Mouse (Mus musculus) adrenal gland, postnatal 10 days (tissue): ENCODE measurements around the gene Rap1a. TPM values are rescaled to one million over a fixed set of nuclear protein-coding genes. Genes with fewer than 3 reads are reported as not detected.
"Not testable (repeated sequence)": the region's sequence is repeated elsewhere in the genome, so short reads cannot be mapped to it uniquely, and the experiment has no call there.

Experiments used
- DNase-seq: peaks from one replicate; pipeline ENCODE4 v3.0.0; 2021; ENCODE audit warnings: mixed read lengths
- total RNA-seq, 2 experiments: library from RNA; stranded (reverse); gene quantifications; 2 replicates each; pipeline ENCODE4 v1.2.3; 2021

Rap1a gene
- total RNA-seq, 2 experiments from 2014 or later, result 167 to 181 TPM

DNA sequence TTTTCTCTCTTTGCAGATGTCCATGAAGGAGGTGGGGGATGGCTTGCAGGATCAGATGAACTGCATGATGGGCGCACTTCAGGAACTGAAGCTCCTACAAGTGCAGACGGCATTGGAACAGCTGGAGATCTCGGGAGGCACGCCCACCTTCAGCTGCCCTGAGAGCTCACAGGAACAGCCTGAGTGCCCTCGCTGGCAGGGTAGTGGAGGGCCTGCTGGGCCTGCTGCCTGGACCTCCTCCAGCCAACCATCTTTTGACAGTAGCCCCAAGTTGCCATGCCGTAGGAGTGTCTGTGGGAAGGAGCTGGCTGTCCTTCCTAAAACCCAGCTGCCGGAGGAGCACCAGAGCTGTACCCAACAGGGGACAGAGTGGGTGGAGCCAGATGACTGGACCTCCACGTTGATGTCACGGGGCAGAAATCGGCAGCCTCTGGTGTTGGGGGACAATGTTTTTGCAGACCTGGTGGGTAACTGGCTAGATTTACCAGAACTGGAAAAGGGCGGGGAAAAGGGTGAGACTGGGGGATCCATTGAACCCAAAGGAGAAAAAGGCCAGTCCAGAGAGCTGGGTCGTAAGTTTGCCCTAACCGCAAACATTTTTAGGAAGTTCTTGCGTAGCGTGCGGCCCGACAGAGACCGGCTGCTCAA is 84.7 kb downstream of the Rap1a start:
- DNase-seq, result no peak

DNA sequence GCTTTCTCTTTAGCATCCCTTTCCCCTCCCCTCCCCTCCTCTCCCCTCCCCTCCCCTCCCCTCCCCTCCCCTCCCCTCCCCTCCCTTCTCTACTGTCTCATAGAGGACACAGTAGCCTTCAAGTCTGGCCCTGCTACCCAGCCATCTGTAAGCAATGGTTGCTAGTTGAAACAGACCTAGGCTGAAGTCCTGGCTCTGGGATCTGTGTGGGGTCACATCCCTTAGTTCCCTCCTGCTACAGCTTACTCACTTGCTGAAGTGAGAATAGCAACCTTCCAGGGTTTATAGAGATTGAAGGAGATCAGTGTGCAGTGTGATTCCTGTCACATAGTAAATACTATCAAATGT is 86.3 kb downstream of the Rap1a start:
- no peak for DNase-seq

DNA sequence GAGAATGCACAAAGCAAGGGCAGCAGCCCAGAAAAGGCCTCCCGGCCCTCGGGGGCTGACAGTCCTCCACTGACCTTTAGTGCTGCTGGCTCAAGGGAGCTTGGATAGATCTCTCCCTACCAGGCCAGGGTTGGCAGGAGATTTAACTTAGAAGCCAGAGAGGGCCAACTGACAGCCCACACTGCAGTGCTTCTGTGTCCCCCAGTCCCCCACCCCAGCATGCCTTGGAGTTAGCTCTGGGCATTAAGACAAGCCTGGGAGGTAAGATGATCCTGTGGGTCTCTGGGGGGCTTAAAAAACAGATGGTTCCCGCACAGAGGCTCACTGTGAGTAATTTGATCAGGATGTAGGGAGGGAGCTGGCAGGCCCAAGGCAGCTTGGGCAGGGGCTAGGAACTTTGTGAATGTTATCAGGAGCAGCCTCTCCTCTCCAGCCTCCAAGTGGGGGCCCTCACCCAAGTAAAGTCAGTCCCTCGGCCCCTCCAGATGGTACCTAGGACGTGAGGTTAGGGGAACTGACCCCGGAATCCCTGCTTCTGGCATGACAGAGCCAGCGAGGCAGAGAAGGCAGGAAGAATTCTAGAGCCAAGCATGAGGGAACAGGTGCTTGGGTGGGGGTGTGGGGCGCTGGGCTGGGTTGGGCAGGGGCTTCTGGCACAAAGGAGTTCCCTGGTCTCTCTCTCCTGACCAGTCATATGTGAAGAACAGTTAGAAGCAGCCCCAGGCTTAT is 86.9 kb downstream of the Rap1a start:
- peak; percentile 57 for DNase-seq

DNA sequence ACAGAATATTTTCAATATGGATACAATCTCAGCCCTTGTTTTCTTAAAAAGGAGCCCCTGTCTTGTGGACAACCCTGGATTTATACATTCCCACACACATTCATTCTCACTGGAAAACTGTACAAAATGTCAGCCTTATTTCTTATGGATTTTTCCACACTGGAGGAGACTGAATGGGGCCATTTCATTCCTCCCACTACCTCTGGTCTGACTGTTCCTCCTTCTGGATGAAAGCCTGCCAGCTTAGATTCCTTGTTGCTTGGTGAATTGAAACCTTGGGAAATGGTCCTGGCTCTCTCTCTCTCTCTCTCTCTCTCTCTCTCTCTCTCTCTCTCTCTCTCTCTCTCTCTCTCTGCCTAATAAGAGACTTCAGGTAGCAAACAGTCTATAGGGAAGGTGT is 88.3 kb downstream of the Rap1a start:
- no peak for DNase-seq

DNA sequence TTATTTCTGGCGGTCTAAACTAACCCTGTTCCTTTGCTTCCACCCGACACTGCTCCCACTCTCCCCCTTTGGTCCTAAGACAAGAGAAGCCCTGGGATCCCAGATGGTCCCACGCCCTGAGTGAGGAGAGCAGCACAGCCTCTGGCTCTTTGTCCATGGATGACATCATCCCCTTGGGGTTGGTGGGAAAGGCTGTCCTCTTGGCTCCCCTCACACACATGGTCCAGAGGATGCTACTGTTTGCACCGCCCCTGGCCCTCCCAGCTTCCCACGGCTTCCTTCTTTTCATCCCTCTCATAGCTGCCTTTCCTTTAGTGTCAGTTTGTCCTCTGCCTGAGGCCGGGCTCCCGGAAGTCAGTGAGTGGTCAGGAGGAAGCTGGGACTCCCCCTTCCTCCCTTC is 89.4 kb downstream of the Rap1a start:
- DNase-seq, result no peak

DNA sequence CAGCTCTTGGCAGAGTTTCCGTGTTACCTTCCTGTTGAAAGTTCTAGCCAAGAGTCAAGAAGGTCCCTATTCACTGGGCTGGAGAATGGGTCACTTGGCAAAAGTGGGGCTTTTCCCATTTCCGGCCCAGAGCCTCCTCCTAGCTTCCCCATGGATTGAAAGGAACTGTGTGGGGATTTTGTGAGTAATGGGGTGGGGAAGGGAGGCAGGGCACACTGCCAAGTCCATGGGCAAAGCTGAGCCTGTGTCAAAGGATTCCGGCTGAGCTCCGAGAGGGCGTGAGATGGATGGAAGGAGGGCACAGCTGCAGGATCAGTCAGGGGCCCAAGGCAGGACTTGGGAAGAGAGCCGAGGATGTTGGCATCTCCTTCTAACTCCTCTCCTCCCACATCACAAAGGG is 90.9 kb downstream of the Rap1a start:
- no peak for DNase-seq

DNA sequence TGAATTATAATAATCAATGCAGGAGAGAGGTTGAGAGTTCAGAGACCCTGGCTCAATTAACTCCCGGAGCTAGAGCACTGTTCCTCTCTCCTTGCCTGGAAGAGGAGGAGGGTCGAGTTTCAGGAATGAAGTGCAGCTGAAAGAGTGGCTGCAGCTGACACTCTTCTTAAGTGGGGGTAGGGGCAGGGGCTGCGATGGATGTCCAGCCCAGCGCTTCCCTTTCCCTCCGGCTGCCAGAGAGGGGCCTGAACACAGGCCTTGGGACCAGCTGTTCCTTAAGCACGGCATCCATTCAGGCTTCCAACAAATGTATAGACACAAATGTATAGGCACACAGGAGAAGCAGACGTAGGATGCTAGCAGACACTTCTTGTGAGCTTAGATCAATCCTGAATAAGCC is 93.5 kb downstream of the Rap1a start:
- DNase-seq, result no peak

DNA sequence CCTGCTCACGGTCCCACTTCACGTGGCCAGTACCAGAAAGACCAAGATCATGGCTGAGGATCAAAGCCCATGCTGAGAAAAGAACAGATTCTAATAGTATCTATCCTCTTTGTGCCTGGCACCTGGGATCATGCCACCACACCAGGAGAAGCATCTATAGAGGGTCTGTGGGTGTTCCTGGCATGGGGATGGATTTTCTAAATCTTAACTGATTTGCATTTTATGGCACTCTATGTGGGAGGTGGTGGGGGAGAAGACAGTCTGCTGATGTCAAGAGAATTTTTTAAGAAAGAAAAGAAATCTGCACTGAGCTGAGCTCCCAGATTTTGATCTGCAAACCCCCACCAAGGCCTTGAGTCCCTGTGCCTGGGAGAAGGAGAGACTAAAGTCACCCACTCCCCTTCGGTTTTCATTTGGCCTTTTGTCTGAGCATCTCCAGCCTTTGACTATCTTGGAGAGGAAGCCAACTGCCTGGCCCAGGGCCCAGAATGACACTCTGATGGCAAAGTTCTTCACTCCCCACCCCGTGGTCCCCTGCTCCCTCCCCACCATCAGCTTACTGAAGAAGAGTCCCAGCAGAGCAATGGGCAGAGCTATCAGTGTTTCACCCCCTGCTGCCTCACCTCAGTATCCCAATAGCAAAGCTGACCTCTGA is 94.6 kb downstream of the Rap1a start:
- DNase-seq, result no peak

DNA sequence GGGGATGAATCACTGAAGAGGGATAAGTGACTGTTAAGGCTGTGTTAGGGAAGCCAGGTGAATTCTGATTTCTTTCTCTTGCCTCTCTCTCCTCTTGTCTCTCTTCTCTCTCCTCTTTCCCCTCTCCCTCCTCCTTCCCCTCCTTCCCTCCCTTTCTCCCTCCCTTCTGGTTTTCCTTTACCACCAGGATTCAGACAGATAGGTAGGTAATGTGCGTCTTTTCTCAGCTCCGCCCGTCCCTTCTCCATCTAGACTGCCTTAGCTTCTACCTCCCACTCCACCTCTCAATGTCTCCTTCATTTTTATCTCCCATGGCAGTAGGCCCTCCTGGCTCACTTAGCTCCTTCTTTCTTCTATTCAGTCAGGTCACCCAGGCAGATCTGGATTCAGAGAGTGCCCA is 95.6 kb downstream of the Rap1a start:
- no peak for DNase-seq

DNA sequence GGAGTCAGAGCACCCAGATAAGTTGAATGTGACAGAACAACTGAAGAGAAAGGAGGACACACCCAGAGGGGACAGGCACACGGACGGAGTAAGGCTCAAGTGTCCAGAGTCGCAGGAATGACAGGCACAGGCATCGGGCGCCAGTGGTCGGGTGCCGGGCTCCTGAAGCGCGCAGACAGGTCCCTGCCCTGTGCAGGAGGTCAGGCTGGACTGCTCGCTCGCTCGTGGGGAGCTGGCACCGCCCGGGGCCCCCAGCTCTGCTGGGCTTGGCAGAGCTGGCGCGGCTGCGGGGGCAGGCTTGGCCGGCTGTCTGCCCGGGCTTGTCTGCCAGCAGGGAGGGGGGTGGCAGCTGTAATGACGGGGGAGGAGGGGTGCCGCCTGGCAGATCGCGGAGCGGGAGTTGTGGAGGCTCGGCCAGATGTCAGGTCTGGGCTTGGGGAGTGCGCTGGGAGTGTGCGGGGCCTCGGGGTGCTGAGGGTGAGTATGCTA is 96.0 kb downstream of the Rap1a start:
- DNase-seq, result peak; percentile 78

DNA sequence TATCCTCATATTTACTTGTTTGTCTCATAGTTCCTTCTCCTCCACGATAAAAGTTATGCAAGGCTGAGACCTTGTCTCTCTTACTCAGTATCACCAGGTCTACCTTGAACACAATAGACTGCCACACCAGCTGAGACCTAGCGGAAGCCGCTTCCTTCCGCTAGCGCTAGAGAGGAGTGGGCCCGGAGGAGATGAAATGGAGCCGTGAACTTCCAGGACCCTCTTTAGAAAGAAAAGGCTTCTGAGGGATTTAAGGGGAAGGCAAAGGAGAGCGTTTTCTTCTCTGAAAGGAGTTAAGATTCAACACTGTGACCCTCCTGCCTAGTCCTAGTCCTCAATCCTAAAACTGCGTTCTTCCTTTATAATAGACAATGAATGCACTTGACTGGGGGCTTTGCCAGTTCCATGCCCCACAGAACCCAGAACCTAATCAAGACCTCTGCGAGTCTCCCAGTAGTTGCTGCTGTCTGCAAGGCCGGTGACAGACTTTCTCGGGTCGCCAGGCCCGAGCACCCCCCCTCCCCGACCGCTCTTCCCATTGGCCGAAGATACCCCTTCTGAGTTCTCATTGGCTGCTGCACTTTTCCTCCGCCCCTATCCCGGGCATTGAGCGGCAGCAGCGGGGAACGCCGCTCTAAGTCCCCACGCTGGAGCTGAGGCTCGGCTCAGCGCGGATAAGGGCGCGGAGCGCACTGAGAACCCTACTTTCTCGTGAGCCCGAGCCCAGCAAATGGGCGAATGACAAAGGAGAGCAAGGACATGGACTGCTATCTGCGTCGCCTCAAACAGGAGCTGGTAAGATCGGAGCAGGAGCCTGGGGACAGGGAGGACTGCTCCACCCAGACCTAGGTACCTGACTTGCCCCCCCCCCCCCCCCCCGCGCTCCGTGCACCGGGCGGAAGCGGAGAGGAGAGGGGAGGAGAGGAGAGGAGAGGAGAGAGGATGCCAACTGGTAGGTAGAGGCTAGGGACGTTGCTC is 96.8 kb downstream of the Rap1a start, which contains the start of gene Inka2:
Gene Inka2 (plus strand): TSS at position 569 of the 978 bp plus-strand sequence.
- peak; percentile 87 for DNase-seq

DNA sequence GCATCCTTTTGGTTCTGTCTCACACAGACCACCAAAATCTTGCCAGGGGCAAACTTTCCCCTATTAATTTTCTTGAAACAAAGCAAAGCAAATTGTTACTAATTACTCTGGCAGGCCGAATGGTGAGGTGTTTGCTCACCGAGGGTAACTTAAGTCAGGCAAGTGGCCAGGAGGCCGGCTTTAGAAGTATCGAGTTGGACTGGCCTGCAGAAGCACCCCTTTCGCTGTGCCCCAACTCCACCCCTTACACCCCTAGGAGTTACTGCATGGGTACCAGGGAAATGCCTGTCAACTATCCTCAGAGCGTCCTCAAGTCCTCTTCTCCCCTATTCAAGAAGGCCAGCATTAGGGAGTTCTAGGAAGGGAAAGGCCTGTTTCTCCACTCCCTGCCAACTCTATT is 97.6 kb downstream of the Rap1a start:
- DNase-seq, result no peak

DNA sequence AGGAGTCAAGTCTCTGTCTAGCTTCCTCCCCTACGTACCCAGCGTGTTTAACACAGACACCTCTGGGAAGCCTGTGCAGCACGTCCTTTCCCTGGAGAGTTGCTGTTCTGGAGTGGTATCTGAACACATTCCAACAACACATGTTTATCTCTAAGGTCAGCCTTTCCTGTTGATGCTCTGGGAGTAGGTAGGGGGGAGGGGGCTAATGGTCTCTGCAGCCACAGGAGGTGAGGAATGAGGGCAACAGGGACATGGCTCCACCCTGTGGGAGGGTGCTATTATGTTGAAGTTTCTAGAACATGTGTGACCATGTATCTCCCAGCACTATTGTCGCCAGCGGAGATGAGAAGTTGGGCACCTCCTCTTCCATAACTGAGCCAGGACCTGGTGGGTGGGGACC is 99.7 kb downstream of the Rap1a start:
- no peak for DNase-seq

DNA sequence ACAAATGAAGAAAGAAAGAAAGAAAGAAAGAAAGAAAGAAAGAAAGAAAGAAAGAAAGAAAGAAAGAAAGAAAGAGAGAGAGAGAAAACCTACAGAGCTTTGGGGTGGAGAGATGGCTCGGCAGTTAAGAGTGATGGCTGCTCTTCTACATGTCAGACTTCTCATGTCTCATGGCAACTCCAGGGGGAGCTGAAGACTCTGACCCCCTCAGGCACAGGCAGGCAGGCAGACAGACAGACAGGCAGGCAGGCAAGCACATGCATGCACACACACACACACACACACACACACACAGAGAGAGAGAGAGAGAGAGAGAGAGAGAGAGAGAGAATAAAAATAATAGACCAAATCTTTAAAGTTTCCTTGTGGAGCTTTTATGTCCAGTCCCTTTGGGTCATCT is 100.3 kb downstream of the Rap1a start:
- not testable (repeated sequence) for DNase-seq

DNA sequence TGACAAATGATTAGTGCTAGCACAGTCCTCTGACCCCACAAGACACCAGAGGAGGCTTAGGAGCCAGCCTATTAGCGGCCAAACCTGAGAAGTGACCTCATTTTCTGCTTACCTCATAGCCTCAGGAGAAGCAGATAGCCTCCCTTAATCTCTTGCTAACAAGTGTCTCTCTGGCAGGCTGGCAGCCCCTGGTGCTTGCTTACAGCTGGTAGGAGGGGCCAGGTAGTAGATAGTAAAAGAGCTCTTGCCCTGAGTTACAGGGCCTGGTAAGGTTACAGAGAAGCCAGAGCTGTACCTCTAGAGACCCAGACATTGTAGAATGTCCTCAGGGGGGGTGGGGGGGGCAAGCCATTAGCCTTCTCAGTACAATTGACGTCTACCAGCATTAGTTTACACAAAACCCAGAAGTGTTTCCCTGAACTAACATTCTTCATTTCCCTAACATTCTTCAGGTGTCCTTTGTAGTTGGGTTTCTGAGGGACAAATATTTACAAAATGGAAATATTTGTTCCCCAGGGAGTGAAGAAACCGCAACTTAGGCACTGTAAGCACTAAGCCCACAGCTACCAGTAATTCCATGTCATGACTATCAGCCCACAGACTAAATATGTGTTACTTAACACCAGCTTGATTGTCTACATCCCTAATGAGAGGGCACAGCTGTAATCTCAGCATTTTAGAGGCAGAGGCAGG is 101.7 kb downstream of the Rap1a start:
- no peak for DNase-seq

DNA sequence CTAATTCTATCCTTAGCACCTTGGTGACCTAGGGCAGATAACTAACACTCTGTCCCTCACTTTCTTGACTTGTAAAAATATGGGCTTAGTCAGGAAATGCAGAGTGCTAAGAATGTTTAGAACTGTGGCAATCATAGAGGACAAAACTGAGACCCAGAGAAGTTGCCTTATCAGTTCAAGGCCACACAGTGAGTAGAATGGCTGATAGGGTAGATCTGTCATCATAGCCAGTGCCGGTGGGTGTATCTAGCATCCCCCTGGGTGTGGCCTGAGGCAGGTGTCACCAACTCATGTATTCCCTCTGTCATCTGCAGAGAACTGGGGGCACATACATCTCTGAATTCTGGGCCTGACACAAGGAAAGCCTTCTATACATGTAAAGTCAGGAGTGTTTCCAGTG is 102.8 kb downstream of the Rap1a start:
- no peak for DNase-seq

DNA sequence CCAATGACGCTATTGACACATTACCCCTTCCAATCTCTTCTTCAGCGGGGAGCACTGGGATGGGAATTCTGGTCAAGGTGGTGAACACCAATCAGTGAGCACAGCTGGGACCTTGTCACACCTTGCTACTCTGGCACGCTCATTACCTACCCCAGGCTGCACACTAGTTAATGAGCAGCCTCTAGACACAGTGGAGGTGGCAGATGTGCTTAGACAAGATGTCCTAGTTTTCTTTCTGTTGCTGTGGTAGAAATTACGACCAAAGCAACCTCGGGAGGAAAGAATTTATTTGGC is 104.0 kb downstream of the Rap1a start:
- no peak for DNase-seq

DNA sequence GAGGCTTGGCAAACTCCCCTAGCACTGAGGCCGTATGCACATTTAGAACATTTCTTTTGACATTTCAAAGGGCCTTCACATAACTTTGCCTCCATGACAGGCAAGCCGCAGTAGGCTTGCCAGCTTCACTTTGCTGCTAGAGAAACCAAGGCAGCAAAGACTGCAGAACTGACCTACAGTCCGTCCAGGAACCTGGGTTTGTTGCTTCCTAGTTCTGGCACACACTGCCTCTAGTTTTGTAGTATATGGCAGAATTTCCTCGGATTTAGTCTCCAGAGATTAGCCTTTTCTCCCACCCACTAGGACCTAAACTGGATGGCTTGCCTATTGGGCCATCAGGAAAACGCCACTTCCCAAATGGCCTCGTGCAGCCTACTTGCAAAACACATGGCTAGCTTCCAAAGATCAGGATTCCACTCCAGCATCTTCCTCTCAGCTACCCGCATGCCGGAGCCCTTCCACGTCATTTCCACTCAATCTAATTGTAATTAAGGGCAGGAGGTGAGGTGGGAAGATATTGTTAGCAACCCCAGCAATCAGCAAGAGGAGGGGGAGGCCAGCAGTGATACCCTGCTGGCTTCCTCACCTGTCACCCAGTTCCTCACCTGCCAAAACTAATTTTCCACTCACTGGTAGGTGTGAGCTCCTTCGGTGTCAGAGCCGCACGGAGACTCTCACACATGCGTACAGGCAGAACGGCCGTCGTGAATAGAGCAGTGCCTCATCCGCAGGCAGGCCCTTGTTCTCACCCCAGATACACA is 104.6 kb downstream of the Rap1a start:
- peak; percentile 42 for DNase-seq

DNA sequence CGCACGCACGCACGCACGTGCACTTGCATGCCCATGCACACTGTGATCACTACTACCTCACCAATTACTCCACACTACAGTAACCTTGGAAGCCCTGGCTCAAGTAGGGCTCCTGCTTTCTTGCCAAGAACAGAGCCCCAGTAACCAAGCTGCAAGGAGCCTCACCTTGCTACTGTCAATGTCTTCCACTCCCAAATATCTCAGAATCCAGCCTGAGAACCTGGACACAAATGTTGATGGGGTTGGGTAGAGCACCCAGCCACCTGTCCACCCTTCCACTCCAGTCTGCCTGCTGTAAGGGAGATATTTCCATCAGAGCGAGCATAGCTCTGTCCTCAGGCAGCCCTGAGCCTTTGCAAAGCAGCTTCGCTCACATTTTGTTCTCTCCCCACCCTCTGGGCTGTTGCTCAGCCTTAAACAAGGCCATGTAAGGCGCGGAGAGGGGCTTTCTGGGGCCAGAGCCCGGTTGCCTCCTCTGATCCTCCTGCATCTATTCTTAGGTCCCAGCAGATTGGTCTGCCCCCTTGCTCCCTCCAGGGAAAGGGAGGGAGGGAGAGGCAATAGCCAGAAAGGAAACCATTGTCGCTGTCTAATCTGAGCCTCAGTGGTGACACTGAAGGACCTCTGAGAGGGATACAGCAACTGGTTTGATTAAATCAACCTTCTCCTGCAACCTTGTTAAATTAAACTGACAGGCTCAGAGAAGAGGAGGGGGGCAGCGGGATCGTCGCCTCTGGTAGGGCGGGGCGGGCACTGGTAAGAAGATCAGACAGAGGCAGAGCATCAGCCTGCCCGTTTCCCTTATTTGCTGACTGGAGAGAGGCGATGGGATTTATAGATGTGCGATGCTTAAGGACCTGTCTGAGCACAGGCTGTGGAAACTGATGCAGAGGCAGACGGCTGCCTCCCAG is 105.4 kb downstream of the Rap1a start:
- DNase-seq, result no peak
